Mouse (Mus musculus): ENCODE results near the gene Shank2.

GRCm38 (mm10) chr7:144174329-144174728 is 172.6 kb downstream of the Shank2 start:
- no peak for TF ChIP-seq CTCF (IDR thresholded peaks at IDR 0.05; ENCODE audit: low read depth)
- no peak for TF ChIP-seq EP300 (IDR thresholded peaks at IDR 0.05; ENCODE audit: low read depth)

Measured in liver, postnatal 0 days (tissue).